Mouse (Mus musculus): ENCODE data around the gene Cby1.

DNA sequence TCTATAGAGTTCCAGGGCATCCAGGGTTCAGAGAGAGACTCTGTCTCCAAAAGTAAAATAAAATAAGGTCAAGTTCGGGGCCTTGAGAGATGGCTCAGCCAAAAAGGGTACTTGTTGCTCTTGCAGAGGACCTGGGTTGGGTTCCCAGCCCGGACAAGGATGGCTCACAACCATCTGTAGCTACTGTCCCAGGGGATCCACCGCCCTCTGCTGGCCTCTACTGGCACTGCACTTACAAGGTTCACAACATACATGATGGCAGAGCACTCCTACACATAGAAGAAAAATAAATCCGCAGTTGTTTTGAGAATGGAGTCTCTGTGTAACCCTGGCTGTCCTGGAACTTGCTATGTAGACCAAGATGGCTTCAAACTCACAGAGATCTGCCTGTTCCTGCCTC is 2.9 kb downstream of the Cby1 start:
- TF ChIP-seq CTCF (IDR thresholded peaks at IDR 0.05; ENCODE audit: low read depth, low read length) (peak; percentile 45), POLR2A (IDR thresholded peaks at IDR 0.05; ENCODE audit: borderline replicate concordance, low read depth, low read length) (no peak)

All from bone marrow macrophage, adult 2 months (primary cell).